Mouse (Mus musculus) MEL (cell line): Measurements from ENCODE around the gene Ppp2r1b.

ENCODE experiments used
- CTCF ChIP-seq, 3 experiments: IDR thresholded peaks in 2 of 3; conservative IDR thresholded peaks in 1 of 3; 2 replicates each; pipeline ENCODE4 v1.5.1; 2011 to 2012; ENCODE audit warnings: low read length in 3 of 3, low read depth in 2 of 3, mild to moderate bottlenecking in 2 of 3, improper control_type of control experiment in 1 of 3, inconsistent platforms in 1 of 3, mixed read lengths in 1 of 3, moderate library complexity in 1 of 3; ENCODE audit not compliant: control insufficient read depth in 1 of 3, insufficient read depth in 1 of 3, poor library complexity in 1 of 3, severe bottlenecking in 1 of 3
- POLR2A ChIP-seq, 2 experiments: IDR thresholded peaks; 2 replicates each; pipeline ENCODE4 v1.6.1; 2011 to 2012; ENCODE audit warnings: low read length in 2 of 2, mild to moderate bottlenecking in 2 of 2, control low read depth in 1 of 2, improper control_type of control experiment in 1 of 2, low read depth in 1 of 2, moderate library complexity in 1 of 2; ENCODE audit not compliant: control insufficient read depth in 1 of 2, insufficient read depth in 1 of 2, poor library complexity in 1 of 2

GRCm38 (mm10) chr9:50849249-50849648, 4.1 kb downstream of the Ppp2r1b start:
- TF ChIP-seq CTCF (IDR thresholded peaks at IDR 0.05 in 2 of 3, conservative IDR thresholded peaks at IDR 0.05 in 1 of 3; ENCODE audit: control insufficient read depth in 1 of 3, insufficient read depth in 1 of 3, low read depth in 2 of 3, low read length in 3 of 3, poor library complexity in 1 of 3, severe bottlenecking in 1 of 3) (peak; percentile 67 to 96 (median 74)), POLR2A (IDR thresholded peaks at IDR 0.05; ENCODE audit: control insufficient read depth in 1 of 2, insufficient read depth in 1 of 2, low read depth in 1 of 2, low read length in 2 of 2, poor library complexity in 1 of 2) (no peak)
